Mouse (Mus musculus) midbrain, embryonic 11.5 days (tissue): Measurements from ENCODE around the gene Cend1. TPM values are rescaled to one million over a fixed set of nuclear protein-coding genes. Genes with fewer than 3 reads are reported as not detected.

Experiments used
- ATAC-seq: fragments of 200-750 bp; cut with Nextera tagmentation; 2 replicates; pipeline ENCODE4 v1.8.0; 2017; ENCODE audit warnings: moderate TSS enrichment, moderate library complexity; ENCODE audit not compliant: low FRiP score
- DNase-seq: peaks from one replicate; pipeline ENCODE4 v3.0.0; 2015; ENCODE audit warnings: low spot score; ENCODE audit errors: missing footprints
- H3K27ac ChIP-seq: fragments of 300-500 bp; sonication (generic); 2 replicates; pipeline ENCODE4 v1.5.1; 2014; ENCODE audit warnings: low read depth, low read length
- H3K27me3 ChIP-seq: fragments of 300-500 bp; sonication (generic); 2 replicates; pipeline ENCODE4 v1.6.1; 2014; ENCODE audit warnings: mild to moderate bottlenecking, low read length, moderate library complexity, mixed read lengths; ENCODE audit not compliant: control insufficient read depth, insufficient read depth
- H3K36me3 ChIP-seq: fragments of 300-500 bp; sonication (generic); 2 replicates; pipeline ENCODE4 v1.6.1; 2014; ENCODE audit warnings: mild to moderate bottlenecking, low read length, moderate library complexity, mixed read lengths; ENCODE audit not compliant: control insufficient read depth, insufficient read depth
- H3K4me1 ChIP-seq: fragments of 300-500 bp; sonication (generic); 2 replicates; pipeline ENCODE4 v1.6.1; 2014; ENCODE audit warnings: low read length; ENCODE audit not compliant: control insufficient read depth, insufficient read depth
- H3K4me2 ChIP-seq: fragments of 300-500 bp; sonication (generic); 2 replicates; pipeline ENCODE4 v1.6.1; 2014; ENCODE audit warnings: mild to moderate bottlenecking, moderate library complexity
- H3K4me3 ChIP-seq: fragments of 300-500 bp; sonication (generic); 2 replicates; pipeline ENCODE4 v1.5.1; 2014; ENCODE audit warnings: low read depth, low read length
- H3K9ac ChIP-seq: fragments of 300-500 bp; sonication (generic); 2 replicates; pipeline ENCODE4 v1.6.1; 2014; ENCODE audit warnings: low read length
- H3K9me3 ChIP-seq: fragments of 300-500 bp; sonication (generic); 2 replicates; pipeline ENCODE4 v1.6.1; 2016; ENCODE audit warnings: low read length; ENCODE audit not compliant: control insufficient read depth
- WGBS: fragments of 180-500 bp; shearing (Covaris S2); extraction: QIAGEN DNeasy Blood & Tissue Kit; methylation state at CpG from one replicate; pipeline ENCODE4 v1.1.7; 2014; 5-methylcytosine and 5-hydroxymethylcytosine counted together
- polyA plus RNA-seq: library from polyadenylated mRNA; unstranded; fragments of >200 nt; fragmentation: Nextera tagmentation; extraction: Ambion mirVana; gene quantifications from 2 replicates; pipeline ENCODE4 v1.2.1, GENCODE M21; 2014

Cend1 gene
- polyA plus RNA-seq, 1 experiment from 2014 or later = 5.8 TPM

DNA sequence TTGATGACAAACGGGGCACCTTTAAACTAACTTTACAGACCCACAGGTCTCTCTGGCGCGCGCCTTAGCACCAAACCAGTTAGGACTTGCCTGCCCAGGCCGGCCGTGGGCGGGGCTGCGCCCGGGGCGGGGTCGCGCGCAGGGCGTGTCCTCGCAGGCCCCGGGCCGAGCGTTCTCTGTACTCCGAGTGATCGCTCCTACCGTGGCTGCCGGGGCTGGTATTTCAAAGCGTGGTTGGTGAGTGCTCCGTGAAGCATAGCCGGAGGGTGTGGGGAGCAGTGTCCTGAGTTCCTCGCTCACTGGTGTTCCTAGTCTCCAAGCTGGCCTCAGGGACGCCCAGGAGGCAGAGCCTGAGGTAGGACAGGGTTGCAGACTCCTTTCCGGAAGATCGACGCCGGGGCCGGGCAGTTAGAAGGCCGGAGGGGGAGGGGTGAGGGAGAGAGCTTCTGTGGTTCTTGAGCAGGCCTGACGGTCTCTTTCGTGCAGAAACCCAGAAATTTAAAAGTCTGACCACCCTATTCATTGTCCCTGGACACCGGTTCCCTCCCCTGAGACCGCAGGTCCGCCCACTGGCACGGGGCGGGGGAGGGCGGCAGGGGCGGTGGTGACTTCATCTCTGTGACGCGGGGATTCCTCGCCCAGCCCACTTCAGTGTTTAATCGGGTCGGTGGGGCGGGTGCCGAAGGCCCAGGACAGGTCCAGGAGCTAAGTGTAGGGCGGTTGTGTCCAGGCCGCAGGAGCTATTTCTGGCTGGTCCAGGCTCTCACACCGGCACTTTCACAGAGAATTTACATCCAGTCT lies 38.1 kb upstream of the Cend1 start, which contains the start of gene Cd151:
Cd151 (plus strand) TSS at position 163 of the 801 bp plus-strand sequence.
- peak within 1 kb of the TSS; percentile 81 for H3K9ac ChIP-seq
- peak within 1 kb of the TSS; percentile 68 for H3K4me3 ChIP-seq
- H3K4me2 ChIP-seq = peak within 1 kb of the TSS; percentile 72
- under 1% methylated on average over 52 of the region's 52 CpGs for WGBS
- peaks cover 5% of the 10 kb centered on the region; the same call in 1 of the 2 replicates for H3K36me3 ChIP-seq
- no peaks in the 10 kb centered on the region for H3K9me3 ChIP-seq
- peaks cover 25% of the 10 kb centered on the region for H3K4me1 ChIP-seq
- ATAC-seq (peak; percentile 77), DNase-seq (peak; percentile 98)
- H3K27ac ChIP-seq = peak within 1 kb of the TSS; percentile 66
- peaks cover 46% of the 10 kb centered on the region for H3K27me3 ChIP-seq

DNA sequence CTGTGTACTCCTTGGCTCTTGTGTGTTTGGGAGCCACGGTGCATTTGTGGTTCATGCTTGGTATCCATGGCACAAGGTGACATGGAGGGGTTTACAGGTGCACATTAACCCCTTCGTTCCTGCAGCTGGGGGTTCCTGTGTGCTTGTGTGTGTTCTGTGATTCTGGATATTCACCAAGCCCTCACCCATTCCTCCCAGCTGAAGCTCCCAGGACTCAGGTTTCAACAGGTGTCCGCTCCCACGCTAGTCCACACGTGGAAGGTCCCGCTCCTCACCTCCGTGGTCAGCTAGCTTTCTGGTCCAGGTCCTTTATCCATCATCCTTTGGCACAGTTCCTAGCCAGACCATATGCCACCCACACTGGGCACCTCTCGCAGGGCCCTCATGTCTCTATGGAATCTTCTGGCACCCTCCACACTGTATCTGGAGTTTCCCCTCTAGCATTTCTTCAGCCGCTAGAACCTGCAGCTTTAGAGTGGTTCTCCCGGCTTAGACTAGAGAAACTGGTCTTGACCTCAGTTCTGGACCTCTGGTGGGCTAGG lies 37.4 kb upstream of the Cend1 start:
- Histone ChIP-seq H3K27me3 (peaks cover 54% of the 10 kb centered on the region), H3K9ac (peak overlapping the region; percentile 81; the same call in 1 of the 2 replicates), H3K36me3 (peaks cover 2% of the 10 kb centered on the region; the same call in 1 of the 2 replicates), H3K4me2 (peak overlapping the region; percentile 72), H3K27ac (no peak overlapping the region), H3K4me1 (peaks cover 29% of the 10 kb centered on the region), H3K9me3 (no peaks in the 10 kb centered on the region), H3K4me3 (peak overlapping the region; percentile 68)
- ATAC-seq (no peak), DNase-seq (peak; percentile 84)
- WGBS = 58% methylated on average over 10 of the region's 10 CpGs

DNA sequence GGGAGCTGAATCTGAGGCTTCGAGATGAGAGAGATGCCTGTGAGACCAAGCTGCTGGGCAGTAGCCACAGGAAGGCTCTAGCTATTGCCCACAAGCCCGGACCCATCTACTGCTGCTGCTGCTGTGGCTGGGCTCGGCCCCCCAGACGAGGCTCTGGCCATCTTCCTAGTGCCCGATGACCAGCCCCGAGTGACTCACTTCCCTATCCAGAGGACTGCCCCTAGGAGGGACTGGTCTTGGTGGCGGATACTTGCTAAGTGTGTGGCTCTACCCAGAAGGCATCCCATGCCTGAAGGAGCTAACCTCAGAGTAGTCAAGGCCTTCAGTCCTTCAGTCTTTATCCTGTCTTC lies 36.7 kb upstream of the Cend1 start:
- Histone ChIP-seq H3K27ac (no peak overlapping the region), H3K4me1 (peaks cover 31% of the 10 kb centered on the region), H3K36me3 (peaks cover 2% of the 10 kb centered on the region; the same call in 1 of the 2 replicates), H3K4me3 (no peak overlapping the region), H3K9ac (no peak overlapping the region), H3K27me3 (peaks cover 60% of the 10 kb centered on the region), H3K9me3 (no peaks in the 10 kb centered on the region), H3K4me2 (no peak overlapping the region)
- ATAC-seq (no peak), DNase-seq (no peak)
- 79% methylated on average over 7 of the region's 7 CpGs for WGBS

DNA sequence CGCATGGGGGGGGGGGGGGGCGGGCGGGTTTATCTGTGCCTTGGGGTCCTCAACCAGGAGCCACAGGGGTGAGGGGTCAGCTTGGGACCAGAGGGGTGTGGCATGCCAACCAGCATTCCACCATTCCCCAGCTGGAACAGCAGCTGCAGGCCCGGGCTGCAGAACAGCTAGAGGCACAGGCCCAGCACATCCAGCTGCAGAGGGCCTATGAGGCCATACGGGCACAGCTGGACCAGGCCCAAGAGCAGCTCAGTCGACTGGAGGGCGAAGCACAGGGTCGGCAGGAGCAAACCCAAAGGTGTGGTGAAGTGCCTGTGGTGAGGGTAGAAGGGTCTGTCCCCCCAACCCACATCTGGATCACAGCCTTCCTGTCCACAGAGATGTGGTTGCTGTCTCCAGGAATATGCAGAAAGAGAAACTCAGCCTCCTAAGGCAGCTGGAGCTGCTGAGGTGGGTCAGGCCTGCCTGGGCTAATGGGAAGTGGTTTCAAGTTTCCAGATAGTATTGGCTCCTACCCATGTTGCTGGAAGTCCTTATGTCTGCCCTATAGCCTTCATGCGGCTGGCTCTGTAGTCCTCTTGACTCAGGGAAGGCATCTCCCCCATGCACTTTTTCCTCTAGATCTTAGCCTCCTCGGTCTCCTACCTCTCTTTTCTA lies 36.2 kb upstream of the Cend1 start:
- no peak overlapping the region for H3K9ac ChIP-seq

DNA sequence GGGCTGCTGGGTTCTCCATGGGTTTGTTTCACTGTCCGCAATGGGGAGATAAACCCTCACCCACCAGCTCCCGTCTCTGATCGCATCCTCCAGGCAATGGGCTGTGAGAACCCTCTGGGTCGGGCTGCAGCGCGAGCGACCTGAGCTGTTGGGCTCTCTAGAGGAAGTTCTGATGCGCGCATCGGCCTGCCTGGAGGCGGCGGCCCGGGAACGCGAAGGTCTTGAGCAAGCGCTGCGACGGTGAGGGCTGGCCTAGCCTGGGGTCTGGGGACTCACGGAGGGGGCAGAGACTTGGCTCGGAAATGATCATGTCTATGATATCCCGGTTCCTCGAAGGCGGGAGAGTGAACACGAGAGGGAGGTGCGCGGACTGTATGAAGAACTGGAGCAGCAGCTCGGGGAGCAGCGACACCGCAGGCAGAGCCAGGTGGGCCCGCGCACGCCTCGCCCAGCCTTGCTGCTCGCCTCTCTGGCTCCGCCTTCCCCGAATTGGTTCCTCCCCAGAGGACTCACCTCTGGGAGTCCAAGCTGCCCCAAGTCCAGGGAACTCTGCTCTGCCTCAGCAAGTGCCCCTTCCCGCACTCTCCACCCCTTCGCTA lies 35.4 kb upstream of the Cend1 start:
- Histone ChIP-seq H3K4me3 (peak overlapping the region; percentile 14; the same call in 1 of the 2 replicates), H3K4me2 (peak overlapping the region; percentile 6; the same call in 1 of the 2 replicates), H3K9me3 (no peaks in the 10 kb centered on the region), H3K27ac (no peak overlapping the region), H3K27me3 (peaks cover 71% of the 10 kb centered on the region), H3K4me1 (peaks cover 31% of the 10 kb centered on the region), H3K36me3 (no peaks in the 10 kb centered on the region), H3K9ac (no peak overlapping the region)
- no peak for ATAC-seq
- peak; percentile 89 for DNase-seq
- 3% methylated on average over 38 of the region's 38 CpGs for WGBS

More for the DNA sequence above, 36.2 kb upstream of the Cend1 start:
- Histone ChIP-seq H3K27me3 (peaks cover 65% of the 10 kb centered on the region), H3K27ac (no peak overlapping the region), H3K4me2 (no peak overlapping the region), H3K36me3 (peaks cover 2% of the 10 kb centered on the region; the same call in 1 of the 2 replicates), H3K4me3 (0 out of 2 replicates have a peak overlapping the region, but pooled peaks have one; percentile 14), H3K4me1 (peaks cover 31% of the 10 kb centered on the region), H3K9me3 (no peaks in the 10 kb centered on the region)
- no peak for ATAC-seq
- 48% methylated on average over 8 of the region's 10 CpGs for WGBS
- no peak for DNase-seq

DNA sequence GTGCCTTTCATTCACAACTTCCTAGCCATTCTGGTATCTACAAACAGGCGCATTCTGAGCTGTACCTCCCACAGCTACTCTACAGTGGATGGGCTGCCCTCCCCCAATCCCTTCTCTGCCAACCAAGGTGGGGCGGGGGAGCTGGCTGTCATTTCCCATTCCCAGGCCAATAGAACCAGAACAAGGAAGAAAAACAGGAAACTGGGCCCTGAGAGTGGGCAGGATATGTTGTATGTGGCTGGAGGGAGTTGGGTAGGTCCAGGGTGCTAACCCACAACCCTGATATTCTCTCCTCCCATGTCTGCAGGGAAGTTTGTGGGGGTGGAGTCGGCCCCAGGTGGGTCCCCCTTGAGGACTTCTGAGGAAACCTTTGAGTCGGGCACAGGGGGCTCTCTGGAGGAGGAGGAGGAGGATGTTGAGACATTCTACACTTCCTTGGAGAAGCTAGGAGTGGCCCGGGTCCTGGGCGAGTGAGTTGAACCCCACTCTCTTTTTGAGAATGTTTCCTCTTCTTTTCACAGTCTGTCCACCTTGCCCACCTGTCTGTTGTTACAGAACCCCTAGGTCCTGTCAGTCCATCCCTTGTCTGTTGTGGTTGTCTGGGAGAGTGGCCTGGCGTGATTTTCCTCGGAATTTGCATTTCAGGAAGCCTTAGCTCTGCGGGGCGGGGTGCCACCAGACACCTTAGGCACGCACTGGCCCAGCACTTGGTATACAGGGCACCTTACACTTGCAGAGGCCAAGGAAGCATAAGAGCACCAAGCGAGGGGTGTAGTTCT lies 34.7 kb upstream of the Cend1 start:
- Histone ChIP-seq H3K9ac (no peak overlapping the region), H3K36me3 (no peaks in the 10 kb centered on the region), H3K9me3 (no peaks in the 10 kb centered on the region), H3K4me1 (peaks cover 25% of the 10 kb centered on the region), H3K4me3 (no peak overlapping the region; the same call in 1 of the 2 replicates), H3K27me3 (peaks cover 71% of the 10 kb centered on the region), H3K4me2 (no peak overlapping the region), H3K27ac (no peak overlapping the region)
- no peak for ATAC-seq
- 19% methylated on average over 12 of the region's 12 CpGs for WGBS
- peak; percentile 84 for DNase-seq

DNA sequence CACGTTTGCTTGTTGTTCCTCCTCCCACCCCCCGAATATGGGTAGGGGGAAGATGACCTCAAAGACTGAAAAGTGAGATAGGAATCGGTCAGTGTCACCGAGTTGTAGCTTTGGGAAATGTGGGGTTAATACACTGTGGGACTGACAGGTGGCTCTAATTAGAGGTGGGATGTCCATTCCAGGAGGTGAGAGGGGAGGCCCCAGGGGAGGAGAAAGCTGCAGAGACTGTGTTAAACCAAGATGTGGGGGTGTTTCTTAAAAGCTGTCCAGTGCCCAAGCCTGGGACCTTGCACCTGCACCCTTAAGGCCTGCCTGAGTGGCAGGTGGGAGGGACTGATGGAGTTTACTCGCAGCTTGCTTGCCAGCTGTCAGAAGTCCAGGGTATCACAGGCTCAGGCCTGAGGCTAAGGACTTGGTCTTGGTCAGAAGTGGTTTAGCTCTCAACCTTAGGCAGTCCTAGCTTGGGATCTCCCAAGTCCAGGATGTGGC lies 33.1 kb upstream of the Cend1 start:
- Histone ChIP-seq H3K4me2 (peak overlapping the region; percentile 43; the same call in 1 of the 2 replicates), H3K36me3 (no peaks in the 10 kb centered on the region), H3K27ac (no peak overlapping the region), H3K4me1 (peaks cover 13% of the 10 kb centered on the region), H3K4me3 (peak overlapping the region; percentile 35; the same call in 1 of the 2 replicates), H3K27me3 (peaks cover 71% of the 10 kb centered on the region), H3K9me3 (no peaks in the 10 kb centered on the region), H3K9ac (no peak overlapping the region)
- ATAC-seq = no peak
- WGBS = 17% methylated on average over 5 of the region's 5 CpGs
- DNase-seq = peak; percentile 84
